25 mouse cellular contexts compared by ENCODE assay signal in genomic region chr2:67583091-67583490, GRCm38 (mm10).
"Had no signal": no experiment of that assay in that cellular context is flagged by ENCODE, and none has a peak within 500 bp of the region (broad histone marks: within the 10 kb centered on the region; RNA-seq: fewer than 3 reads in every experiment).

No protein-coding gene starts in this region.

- H3K9ac ChIP-seq: heart, embryonic 13.5 days; heart, embryonic 15.5 days; hindbrain, embryonic 13.5 days; hindbrain, embryonic 15.5 days; kidney, embryonic 15.5 days; limb, embryonic 13.5 days; limb, embryonic 15.5 days had no signal

- ATAC-seq: hindbrain, postnatal 0 days; intestine, embryonic 16.5 days had no signal

- H3K27ac ChIP-seq: heart, adult 2 months; heart, embryonic 13.5 days; heart, embryonic 15.5 days; hindbrain, embryonic 13.5 days; hindbrain, embryonic 15.5 days; hindbrain, postnatal 0 days; kidney, embryonic 15.5 days; kidney, postnatal 0 days; limb, embryonic 13.5 days; limb, embryonic 15.5 days had no signal

- DNase-seq: gastrocnemius, postnatal 14 days; gastrocnemius, postnatal 36 days; heart, adult 11 months; heart, adult 2 months; heart, postnatal 14 days; heart, postnatal 36 days; kidney, adult 11 months; kidney, adult 2 months; kidney, adult 9 months; kidney, postnatal 14 days; kidney, postnatal 36 days; layer of hippocampus, adult 9-11 months; layer of hippocampus, postnatal 36 days; left cerebral cortex, postnatal 4 days had no signal

- H3K27me3 ChIP-seq: heart, embryonic 13.5 days; heart, embryonic 15.5 days; hindbrain, embryonic 13.5 days; hindbrain, embryonic 15.5 days; kidney, embryonic 15.5 days; limb, embryonic 13.5 days; limb, embryonic 15.5 days had no signal

- H3K4me3 ChIP-seq: heart, adult 2 months; heart, embryonic 13.5 days; heart, embryonic 15.5 days; hindbrain, embryonic 13.5 days; hindbrain, embryonic 15.5 days; kidney, embryonic 15.5 days; limb, embryonic 13.5 days; limb, embryonic 15.5 days had no signal

- H3K4me2 ChIP-seq: heart, embryonic 11.5 days; heart, embryonic 13.5 days; heart, embryonic 15.5 days; hindbrain, embryonic 13.5 days; hindbrain, embryonic 15.5 days; kidney, embryonic 15.5 days; limb, embryonic 13.5 days; limb, embryonic 15.5 days had no signal

- H3K9me3 ChIP-seq: heart, embryonic 13.5 days; heart, embryonic 15.5 days; hindbrain, embryonic 13.5 days; hindbrain, embryonic 15.5 days; kidney, embryonic 15.5 days; limb, embryonic 13.5 days; limb, embryonic 15.5 days had no signal

- H3K36me3 ChIP-seq: heart, embryonic 13.5 days; heart, embryonic 15.5 days; hindbrain, embryonic 13.5 days; hindbrain, embryonic 15.5 days; kidney, embryonic 15.5 days; limb, embryonic 13.5 days; limb, embryonic 15.5 days had no signal

- H3K4me1 ChIP-seq: heart, embryonic 13.5 days; heart, embryonic 15.5 days; hindbrain, embryonic 13.5 days; hindbrain, embryonic 15.5 days; kidney, embryonic 15.5 days; limb, embryonic 13.5 days; limb, embryonic 15.5 days had no signal
